Mouse (Mus musculus): ENCODE results near the gene Lsm12.
"Not testable (repeated sequence)": the region's sequence is repeated elsewhere in the genome, so short reads cannot be mapped to it uniquely, and the experiment has no call there.

Lsm12 gene

DNA sequence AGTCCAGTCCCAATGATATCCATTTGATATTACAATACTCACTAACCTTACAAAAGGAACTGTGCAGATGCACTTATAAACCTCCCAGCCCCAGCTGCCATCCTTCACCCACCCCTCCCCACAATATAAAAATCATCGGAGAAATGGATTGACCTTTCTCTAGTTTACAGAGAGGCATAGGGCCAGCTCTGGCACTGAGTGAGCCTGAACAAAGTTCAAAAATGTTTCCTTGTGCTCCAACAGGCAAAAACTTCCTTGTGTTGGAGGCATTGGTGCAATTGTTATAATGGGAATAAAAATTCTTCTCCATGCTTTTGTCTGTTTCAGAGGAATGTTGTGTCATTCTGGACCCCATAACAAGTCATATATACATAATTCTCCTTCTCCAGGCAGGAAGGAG, 1.1 kb upstream of the Lsm12 start:
- no peak for DNase-seq (ENCODE audit: low read depth, low spot score)

DNA sequence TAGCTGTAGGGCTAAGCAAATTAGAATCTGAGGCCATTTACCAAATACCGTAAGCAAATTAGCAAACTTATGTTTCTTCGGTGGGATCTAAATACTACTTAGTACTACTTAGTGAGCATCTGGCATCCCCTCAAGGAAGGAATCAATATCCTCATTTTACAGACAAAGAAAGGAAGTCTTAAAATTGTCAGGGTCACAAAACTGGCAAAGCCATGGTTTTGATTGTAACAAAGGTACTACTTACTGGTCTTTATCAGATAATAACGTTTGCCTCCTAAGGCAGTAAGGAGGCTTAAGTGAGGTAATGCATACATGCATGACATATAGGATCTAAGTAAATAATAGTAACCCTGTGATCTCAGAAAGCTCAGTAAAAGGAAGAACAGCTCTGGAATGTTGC, 581 bp upstream of the Lsm12 start:
- no peak for DNase-seq (ENCODE audit: low read depth, low spot score)

DNA sequence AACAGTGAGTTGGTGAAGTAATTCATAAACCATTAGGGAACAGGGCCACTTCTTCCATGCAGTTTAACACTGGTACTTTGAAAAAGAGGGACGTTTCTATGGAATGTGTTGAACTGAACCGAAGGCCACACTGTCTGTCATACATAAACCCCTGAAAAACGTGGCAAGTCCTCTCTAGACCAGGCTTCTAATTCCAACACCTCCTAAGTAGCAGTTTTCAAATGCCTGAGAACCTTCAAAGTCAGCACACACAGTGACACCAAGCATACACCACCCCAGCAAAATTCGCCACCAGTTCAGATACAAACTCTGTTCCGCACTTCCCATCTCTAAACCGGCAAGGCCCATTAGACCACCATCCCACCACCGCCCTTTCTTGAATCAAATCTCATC, 847 bp downstream of the Lsm12 start:
- DNase-seq (ENCODE audit: low read depth, low spot score), result peak; percentile 15

DNA sequence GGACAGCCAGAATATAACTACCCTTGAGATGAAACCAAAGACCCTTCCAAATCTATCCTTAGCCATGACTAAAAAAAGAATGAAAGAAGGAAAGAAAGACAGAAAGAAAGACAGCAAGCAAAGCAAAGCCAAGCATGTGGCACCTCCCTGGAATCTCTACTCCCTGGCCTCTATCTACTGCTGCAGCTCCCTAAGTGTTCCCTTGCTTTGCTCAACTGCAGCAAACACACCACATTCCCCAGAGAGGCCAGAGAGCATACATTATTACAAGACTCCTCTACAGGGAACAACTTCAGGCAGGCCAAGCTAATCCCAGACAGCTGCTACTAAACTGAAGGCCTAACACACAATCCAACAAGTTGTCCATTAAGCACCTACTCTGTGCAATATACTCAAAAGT, 5.3 kb downstream of the Lsm12 start:
- no peak for DNase-seq (ENCODE audit: low read depth, low spot score)

DNA sequence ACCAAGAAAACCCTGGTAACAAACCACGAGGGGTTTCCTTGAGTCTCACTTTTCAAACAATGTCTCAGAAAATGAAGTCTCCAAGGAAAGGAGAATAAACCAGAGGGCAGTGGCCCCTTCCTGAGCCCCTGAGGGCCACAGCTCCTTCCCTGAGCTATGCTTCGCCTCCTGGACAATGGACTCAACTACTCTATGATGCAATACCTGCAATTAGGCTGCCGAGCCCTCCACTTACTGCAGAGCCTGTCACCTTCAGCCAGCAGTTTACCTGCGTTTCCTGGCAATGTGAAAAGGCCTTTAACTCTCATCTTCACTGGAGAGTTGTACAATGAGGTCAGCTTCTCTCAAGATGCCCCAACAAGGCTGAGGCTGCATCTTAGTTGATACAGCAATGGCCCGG, 16.4 kb downstream of the Lsm12 start:
- DNase-seq (ENCODE audit: low read depth, low spot score), result no peak

DNA sequence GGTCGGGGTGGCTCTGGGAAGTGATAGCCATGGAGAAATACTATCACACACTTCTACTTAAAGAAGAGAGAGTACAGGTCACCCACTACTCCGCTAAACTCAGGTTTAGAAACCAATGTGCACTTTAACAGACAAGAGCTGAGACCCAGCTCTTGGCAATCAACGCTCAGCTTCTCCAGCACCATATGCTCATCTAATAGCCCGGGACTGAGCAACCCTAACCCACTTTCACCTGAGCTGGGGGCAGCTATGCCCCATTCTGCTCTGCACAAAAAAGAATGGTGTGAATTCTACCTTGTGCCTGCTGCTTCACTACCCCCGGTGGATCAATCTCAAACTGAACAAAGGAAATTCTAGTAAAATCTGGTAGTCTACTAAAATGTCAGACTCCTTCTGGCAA, 17.6 kb downstream of the Lsm12 start:
- DNase-seq (ENCODE audit: low read depth, low spot score), result no peak

DNA sequence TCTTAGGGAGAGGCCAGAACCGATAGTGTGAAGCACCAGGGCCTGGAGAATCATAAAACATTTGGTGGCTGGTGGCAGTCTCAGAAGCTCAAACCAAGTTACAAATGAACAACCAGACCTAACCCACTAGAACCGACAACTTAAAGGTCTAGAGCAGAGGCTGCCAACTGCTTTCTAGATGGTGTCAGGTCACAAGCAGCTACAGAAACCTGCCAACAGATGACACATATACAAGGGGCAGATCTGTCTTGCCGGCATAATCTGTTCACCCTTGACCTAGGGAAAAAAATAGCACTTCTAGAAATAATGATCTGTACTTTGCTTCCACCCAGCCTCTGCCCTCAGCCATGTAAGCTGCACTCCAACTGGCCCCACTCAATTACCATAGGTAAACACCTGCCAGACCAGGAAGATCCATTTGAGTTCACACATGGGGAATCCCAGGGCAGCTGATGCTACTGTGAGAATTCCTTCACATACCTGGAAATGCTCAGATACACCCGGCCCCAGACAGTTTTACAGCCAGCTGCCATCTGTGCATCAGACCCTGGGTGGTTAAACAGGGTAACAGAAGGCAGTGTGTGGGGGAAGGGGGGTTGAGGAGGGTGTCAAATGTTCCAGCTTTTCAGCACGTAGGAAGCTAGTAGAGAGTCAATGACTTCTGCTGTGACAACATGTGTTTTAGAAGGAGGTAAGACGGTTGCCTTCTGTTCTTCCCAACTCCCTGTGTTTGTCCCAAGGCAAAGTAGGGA, 18.9 kb downstream of the Lsm12 start:
- no peak for DNase-seq (ENCODE audit: low read depth, low spot score)

DNA sequence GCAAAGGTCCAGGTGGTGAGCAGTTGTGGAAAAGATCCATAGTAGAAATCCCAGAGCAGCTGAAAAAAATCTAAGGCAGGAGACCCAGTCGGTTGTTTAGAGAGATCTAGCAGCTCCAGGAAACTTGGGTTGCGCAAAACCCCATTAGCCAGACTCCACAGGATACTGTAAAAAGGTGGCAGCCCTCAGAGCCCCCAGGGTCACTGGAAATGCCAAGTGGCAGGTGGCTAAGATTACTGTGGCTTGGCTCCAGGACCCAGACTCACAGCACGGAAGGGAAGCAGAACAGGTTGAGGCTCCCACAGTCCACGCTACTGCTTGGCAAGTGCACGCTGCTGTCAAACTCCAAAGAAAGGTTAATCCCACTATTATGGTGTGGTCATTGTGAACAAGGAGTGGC, 25.3 kb downstream of the Lsm12 start:
- no peak for DNase-seq (ENCODE audit: low read depth, low spot score)

DNA sequence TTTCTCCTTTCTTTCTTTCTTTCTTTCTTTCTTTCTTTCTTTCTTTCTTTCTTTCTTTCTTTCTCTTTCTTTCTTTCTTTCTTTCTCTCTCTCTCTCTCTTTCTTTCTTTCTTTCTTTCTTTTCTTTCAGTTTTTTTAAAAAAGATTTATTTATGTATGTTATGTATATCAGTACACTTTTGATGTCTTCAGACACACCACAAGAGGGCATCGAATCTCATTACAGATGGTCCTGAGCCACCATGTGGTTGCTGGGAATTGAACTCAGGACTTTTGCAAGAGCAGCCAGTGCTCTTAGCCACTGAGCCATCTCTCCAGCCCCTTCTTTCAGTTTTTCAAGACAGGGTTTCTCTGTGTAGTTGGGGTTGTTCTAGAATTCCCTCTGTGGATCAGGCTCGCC, 27.1 kb downstream of the Lsm12 start:
- DNase-seq (ENCODE audit: low read depth, low spot score), result not testable (repeated sequence)

DNA sequence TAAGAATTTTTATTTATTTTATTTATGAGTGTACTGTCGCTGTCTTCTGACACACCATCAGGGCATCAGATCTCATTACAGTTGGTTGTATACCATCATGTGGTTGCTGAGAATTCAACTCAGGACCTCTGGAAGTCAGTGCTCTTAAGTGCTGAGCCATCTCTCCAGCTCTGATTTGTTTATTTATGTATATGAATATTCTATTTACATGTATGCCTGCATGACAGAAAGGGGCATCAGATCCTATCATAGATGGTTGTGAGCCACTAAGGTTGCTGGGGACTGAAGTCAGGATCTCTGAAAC, 28.4 kb downstream of the Lsm12 start:
- DNase-seq (ENCODE audit: low read depth, low spot score), result no peak

DNA sequence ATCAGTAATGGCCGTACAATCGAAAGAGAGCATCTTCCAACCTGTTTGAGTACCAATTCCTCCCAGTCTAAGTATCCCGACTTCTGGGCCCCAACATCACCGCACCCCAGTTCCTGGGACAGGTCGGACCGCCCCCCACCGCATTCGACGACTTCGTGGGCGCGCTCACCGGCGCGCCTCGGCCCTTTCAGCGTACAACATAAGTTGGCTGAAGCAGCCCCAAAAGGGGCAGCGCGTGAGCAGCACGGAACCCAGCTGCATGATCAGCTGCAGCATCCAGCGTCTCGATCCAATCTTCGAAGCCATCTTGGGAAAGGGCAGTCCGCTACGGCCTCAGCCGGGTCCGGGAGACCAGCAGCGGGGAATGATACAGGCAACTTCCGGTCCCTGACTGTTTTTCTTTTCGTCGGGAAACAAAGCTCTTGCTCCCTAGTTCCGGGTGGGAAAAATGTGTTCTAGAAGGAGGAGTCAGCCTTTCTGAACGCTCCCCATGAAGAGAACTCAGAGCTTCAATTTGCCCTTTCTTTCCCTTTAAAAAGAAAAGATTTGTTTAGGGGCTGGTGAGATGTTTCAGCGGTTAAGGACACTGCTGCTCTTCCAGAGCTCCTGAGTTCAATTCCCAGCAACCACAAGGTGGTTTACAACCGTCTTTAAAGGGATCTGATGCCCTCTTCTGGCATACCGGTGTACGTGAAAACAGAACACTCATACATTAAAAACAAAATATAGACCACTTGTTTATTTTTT, 28.9 kb downstream of the Lsm12 start, which contains the start of gene Tmem101:
Gene Tmem101 (minus strand): TSS at position 366 of the 747 bp plus-strand sequence.
- DNase-seq (ENCODE audit: low read depth, low spot score), result peak; percentile 78

DNA sequence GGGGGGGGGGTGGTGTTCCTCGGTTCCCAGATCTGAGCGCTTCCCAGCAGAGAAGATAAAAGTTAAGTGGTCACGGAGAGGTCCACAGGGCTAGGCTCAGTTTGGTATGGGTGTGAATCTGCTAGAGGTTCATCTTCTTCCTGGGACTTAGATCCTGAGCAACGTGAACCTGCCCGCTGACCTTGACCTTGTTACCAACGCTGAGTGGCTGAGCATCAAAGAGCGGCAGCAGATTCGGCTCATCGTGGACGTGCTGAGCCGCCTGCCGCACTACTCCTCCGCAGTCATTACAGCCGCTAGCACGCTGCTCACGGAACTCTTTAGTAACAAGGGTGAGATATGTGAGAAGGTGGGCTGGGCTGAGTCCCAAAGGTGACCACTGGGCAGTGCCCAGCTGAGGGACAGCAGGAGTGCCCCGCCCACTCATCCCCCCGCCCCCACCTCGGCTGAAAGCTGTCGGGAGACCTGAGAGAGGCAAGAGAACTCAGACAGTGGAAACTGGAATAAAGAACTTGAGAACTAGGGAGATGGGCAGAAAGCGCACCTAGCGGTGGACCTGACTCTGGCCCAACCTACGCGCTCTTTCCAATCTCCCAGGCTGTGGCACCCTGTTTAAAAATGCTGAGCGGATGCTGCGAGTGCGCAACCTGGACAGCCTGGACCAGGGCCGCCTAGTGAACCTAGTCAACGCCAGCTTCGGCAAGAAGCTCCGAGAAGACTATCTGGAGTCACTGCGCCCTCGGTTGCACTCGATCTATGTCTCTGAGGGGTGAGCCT, 37.7 kb downstream of the Lsm12 start:
- no peak for DNase-seq (ENCODE audit: low read depth, low spot score)

DNA sequence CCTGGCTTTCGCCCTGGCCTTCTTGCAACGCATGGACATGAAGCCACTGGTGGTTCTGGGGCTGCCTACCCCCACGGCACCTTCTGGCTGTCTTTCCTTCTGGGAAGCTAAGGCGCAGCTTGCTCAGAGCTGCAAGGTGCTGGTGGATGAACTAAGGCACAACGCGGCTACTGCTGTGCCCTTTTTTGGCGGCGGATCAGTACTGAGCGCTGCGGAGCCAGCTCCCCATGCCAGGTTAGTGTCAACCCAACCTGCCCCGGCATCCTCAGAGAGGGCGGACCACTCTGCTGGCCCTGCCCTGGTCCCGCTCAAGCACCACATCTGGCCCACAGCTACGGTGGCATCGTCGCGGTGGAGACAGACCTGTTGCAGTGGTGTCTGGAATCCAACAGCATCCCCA, 38.6 kb downstream of the Lsm12 start:
- DNase-seq (ENCODE audit: low read depth, low spot score), result no peak

DNA sequence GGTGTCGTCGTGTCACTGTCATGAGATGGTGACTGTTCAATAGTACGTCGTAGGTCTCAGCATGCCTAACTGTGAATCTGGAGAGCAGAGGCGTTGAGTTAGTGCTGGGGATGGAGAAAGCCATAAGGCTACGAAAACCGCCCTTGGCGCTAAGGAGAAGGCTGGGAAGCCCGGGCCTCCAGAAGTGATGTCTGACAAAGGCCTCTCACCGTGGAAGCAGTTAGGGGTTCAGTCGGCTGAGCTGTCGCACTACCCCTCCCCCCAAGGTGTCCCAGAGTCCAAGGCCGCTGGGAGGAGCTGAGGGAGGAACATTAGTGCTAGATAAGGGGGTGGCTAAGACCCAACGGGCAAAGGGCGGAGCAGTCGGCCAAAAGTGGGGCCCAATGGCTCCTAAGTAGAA, 39.1 kb downstream of the Lsm12 start:
- no peak for DNase-seq (ENCODE audit: low read depth, low spot score)

DNA sequence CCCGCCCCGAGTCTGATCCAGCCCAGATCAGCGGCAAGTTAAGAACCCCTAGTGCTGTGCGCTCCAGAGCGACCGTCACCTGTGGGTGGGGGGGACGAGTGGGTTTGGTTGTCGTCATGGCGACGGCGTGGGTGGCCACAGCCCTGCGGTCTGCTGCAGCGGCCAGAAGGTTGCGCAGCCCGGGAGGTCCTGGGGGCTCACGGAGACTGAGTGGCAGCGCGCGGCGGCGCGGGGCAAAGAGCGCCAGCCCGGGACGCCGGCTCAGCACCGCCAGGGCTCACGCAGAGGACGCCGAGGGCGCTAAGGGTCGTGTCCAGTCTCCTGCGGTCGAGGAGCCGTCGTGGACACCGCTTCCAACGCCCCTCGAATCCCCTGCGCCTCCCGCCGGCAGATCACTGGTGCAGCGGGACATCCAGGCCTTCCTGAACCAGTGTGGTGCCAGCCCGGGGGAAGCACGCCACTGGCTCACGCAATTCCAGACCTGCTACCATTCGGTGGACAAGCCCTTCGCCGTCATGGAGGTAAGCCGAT, 39.6 kb downstream of the Lsm12 start, which contains the start of gene Nags:
Gene Nags (plus strand): TSS at position 43 of the 531 bp plus-strand sequence.
- no peak for DNase-seq (ENCODE audit: low read depth, low spot score)

DNA sequence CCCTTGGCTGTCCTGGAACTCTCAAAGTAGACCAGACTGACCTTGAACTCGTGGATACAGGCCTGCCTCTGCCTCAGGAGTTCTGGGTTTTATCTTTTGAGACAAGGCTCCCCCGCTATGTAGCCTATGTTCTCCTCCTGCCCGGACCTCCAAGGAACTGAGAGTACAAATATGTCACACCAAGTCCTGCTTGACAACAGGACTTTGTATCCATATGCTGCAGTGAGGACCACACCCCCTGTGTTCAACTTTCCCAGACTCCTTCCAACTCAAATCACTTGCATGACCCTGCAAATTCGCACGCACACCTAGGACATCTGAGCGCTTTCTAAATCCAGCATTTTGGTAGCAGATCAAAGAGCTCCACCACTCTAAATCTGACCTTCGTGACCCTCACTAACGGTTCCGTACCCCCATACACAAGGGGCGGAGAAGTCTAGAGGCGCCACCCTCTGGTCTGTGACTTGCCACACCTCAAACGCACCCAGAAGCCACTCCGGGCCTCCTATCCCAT, 40.1 kb downstream of the Lsm12 start:
- no peak for DNase-seq (ENCODE audit: low read depth, low spot score)

DNA sequence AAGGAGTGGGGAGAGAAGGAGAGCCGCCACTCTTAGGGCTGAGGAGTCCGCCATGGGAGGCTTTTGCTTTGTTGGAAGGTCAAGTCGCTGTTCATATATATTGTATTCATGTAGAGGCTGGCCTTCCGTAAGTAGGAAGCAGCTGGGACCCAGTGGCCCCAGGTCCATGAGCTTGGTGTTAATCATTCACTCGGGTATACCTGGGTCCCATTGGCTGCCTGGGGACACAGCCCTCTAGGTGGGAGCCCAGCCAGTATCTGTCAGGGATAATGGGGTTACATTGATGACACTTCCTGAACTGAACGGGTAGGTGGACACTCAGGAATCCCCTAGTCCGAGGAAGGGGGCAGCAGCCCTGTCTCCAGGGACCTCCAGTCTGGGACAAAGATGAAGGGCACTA, 42.7 kb downstream of the Lsm12 start:
- DNase-seq (ENCODE audit: low read depth, low spot score), result no peak

DNA sequence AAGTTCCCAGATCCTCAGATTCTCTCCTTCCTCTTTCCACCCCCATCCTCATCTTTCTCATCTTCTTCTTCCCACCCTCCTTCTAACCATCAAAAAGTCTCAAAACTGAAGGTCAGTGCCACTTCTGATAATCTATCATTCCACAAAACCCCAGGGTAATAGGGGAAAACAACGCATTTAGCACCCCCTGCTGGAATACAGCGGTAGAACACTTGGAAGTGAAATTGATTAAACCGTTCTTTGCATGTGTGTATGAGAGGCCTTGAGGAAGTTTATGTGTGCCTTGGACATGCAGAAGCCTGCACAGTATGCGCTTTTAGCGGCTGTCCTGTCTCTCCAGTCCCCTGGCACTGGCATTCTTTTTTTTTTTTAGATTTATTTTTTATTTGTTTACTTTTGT, 44.6 kb downstream of the Lsm12 start:
- DNase-seq (ENCODE audit: low read depth, low spot score), result peak; percentile 53

DNA sequence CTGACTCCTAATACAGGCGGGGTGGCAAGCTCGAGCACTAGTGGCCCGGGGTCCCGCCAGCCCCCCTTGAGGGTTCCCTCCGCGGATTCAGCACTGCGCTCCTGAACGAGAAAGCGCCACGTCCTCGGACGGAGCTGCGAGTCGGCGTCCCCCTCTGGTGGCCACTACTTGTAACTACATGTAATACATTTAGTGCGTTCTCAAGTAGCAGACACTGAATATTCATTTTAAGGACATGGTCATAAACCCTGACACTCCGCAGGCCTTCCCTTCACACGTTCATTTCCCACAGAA, 46.7 kb downstream of the Lsm12 start:
- DNase-seq (ENCODE audit: low read depth, low spot score), result peak; percentile 40

DNA sequence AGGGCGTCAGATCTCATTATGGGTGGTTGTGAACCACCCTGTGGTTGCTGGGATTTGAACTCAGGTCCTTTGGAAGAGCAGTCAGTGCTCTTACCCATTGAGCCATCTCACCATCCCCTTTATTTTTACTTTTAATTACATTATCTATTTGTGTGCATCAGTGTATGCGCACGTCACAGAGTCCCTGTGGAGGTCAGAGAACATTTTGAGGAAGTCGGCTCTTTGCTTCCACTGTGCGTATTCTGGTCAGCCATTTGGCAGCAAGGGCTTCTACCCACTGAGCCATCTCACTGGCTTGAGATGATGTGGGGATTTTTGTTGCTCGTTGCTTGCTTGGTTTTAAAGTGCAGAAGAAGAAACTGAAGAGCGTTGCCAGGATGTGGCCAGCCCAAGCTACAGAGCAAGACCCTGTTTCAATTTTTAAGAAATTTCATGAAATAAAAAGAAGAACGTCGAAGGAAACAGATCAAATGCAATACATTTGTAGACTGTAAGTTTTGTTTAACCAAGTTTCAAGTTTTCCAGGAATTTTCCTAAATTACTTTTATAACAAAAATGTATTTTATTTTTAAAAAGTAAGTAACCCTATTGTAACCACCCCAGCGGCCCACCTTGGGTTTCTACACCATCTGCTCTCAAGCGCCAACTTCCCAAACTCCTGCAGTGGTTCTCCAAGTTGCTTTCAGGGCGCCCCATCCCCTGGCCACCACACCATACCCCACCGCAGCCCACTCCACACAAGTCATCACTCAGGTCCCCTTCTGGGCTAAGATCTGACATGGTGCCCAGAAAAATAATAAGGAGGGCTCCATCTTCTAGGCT, 47.3 kb downstream of the Lsm12 start:
- DNase-seq (ENCODE audit: low read depth, low spot score), result no peak

DNA sequence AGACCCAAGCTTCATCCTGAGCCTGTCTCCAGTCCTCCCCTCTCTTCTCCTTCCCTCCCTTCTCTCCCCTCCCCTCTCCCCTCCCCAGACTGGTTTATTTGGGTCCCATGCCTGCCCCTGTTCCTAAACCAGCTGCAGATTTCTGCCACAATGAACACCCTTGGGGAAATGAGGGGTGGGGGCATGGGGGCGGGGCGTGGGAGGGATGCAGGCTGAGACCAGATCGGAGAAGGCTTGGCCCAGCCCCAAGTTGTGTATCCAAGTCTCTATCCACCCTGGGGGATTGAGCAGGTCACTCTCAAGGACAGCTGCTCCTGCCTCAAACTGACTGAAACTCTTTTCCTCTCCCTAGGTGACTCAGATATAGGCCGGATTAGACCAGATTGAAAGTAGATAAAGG, 50.6 kb downstream of the Lsm12 start:
- no peak for DNase-seq (ENCODE audit: low read depth, low spot score)

All from c-Kit-negative CD71-positive TER-119-positive erythroid progenitor cells, embryonic 14.5 days (primary cell).